Mouse (Mus musculus) lung, postnatal 4 days (tissue): Measurements from ENCODE around the gene C8g.
A peak's percentile ranks its signal among the peaks of the same experiment; 100 is the strongest.

Experiments
- DNase-seq, 2 experiments: peaks; one replicate each; pipeline ENCODE4 v3.0.0; 2021

Gene C8g

DNA sequence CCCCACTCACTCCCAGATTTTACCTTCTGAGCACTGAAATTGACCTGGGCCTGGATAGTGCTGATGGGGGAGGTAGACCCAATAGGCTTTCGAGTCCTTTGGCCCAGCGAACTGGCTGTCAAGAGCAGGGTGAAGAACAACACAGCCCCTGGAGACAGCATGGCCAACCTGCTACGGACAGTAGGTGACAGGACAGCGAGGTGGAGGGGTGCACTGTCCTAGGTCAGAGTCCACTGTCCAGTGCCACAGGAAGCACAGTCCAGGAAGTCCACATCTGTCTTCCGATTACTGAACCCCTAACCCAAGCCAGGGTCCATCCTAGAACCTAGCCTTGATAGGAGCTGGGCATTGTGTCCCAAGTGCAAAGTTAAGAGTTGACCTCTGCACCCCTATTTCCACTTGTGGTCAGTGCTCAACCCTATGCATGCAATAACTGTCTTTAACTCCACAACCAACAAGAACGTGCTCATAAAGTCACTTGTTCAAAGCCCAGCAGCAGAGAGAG lies 1.4 kb downstream of the C8g start:
- DNase-seq: no peak

DNA sequence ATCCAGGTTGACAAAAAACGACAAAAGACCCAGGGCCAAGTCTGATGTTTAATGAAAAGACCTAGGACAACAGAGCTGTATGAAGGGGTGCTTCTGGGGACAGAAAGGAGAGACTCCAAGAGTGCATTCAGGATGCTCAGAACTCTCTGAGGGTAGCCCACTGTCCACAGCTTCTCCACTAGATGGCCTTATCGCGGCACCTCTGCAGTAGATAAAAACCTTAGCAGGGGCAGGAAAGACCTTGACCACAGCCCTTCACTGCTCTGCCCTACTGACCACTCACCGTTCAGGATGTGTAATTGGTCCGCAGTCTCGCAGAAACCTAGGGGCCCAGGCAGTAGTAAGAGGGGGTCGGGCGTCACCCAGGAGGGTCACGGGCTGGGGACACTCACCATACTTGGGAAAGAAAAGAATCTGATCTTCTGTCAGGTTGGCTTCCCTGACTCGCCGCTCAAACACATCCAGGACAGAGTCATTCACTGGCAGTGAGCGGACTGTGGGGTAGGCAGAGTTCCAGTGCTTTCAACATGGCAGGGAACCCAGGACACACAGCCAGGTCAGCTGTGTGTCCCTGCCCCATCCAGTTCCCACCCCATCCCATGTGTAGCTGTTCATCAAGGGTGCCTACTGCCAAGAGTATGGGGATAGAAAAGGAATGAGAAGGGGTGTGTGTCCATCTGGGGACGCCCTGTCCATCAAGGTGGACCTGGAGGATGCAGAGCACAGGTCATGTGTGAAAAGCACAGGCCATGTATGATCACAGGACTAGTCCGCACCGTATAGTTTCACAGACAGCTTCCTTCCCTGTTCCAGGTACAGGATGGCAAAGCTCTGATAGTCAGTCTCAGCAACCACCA lies 2.7 kb downstream of the C8g start:
- no peak for DNase-seq

DNA sequence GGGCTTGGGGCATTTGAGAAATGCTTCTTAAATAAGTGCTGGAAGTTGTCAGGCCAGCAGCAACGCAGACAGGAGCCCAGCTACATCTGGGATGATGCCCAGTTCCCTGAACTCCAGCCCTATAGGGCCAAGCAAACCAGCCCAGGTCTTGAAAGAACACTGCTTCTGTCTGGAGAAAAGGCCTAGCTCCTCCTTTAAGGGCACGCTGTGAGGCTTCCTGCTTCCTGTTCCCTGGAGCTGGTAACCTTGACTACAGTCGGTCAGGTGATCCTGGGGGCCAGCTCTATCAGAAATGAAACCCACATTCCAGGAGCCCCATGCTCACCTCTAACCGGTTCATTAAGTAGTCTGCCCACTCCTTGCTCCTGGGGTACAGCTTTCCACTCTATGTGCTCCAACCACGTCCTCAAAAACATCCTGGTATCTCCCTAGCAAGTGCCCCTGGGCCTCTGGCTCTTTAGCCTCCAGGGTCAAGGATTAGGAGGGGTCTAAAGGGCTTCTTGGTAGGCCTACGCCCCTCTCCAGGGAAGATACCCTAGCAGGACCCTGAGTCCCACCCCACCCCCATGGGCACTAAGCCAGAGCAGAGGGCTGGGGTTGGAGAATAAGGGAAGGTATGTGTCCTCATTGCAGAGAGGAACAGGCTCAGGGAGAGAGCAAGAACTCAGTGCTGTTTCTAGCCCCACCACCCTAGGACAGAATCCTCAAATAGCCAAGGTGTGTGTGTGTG lies 3.5 kb downstream of the C8g start:
- DNase-seq: no peak

DNA sequence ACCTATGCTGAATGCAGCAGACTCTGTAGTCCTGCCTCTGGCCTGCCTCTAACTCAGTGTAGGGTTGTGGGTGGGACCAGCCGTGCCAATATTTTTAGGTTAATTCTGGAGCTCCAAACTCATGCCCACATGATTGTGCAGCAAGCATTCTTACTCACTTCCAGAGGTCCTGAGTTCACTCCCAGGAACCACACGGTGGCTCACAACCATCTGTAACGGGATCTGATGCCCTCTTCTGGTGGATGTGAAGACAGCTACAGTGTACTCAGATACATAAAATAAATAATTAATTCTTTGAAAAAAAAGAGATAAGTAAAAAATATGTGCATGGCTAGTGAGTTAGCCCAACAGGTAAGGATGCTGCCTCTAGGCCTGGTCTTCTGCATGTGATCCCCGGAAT lies 5.1 kb downstream of the C8g start:
- no peak for DNase-seq

DNA sequence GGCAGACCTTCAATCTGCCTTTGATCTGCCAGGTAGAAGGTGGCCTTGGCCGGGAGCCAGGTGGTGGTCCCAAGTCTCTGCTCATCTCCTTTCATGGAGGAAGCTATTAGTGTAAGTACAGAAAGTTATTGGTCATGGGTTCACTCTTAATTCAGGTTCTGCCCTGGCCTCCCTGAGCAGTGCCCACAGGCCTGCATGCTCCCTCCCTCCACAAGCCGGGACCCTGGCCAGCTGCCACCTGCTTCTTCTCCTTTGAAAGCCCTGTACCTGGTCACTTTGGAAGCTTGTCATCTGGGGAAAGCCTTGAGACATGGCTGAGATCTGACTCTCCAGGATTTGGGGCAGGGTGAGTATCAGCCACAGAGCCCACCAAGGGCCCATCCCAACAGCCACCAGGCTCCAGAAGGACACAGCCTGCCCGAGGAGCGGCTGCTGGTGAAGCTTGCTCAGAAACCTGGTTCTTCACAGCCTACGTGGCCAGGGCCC lies 8.0 kb downstream of the C8g start, which contains the start of gene Lcn12:
Lcn12 (minus strand) TSS at position 436 of the 486 bp plus-strand sequence.
- no peak for DNase-seq

DNA sequence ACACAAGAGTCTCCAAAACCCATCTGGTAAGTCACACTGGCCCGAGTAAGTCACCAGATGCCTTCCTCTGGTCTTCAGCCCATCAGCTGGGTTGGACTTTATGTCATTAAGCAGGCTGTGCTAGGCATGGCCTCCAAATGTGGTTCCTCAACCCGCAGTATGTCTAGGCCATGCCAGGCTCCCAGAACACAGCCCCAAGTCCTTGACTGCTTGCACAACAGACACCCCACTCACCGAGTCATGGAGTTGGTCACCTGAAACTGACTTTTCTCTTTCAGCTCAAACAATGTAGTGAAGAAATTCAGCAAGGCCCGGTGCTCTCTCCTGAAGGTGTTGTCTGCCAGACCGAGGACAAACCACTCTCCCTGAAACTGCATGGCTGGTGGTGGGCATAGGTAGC lies 8.5 kb downstream of the C8g start:
- DNase-seq: no peak

DNA sequence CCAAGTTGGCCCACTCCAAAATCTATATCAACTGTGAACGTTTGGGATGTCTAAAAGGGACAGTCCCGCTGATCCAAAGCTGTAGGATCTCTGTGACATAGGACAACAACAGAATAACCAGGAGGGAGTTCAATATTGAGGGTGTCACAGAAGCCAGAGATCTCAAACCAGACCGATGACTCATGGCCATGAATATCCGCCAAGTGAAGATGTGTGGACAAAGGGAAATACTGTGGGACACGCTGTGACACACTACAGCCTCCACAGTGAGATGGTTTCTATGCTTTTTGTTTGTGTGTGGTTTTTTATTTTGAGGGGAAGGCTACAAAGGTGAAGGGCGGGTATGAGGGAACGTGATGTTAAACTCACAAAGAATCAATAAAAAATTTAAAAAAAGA lies 12.8 kb downstream of the C8g start:
- no peak for DNase-seq

DNA sequence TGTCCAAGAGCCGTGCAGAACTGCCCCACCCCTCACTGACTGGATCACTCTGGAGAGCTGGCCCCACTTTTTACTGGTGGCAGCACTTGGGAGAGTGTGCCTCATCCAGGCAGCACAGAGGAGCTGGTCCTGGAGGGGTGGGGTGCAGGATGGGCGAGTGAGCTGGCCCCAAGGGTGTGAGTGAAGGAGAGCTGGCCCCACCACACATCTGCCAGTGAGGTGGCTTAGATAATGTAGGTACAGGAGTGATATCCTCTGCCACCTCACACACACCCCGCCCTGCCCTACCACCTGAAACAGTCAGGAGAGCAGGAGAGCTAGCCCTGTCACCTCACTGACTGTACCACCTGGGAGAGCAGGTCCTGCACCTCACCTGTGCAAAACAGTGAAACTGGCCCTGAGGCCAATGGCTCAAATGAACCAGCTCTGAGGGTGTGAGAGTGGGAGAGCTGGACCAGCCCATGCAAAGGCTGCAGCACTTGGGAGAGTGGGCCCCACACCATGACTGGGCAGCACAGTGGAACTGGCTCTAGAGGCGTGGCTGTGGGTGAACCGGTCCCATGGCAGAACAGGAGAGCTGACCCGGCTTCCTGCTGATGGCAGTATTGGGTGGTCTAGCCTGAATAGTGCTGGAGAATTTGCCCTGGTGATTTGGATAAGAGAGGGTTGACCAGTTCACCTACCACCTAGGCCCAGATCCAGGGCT lies 13.4 kb downstream of the C8g start:
- DNase-seq: no peak

DNA sequence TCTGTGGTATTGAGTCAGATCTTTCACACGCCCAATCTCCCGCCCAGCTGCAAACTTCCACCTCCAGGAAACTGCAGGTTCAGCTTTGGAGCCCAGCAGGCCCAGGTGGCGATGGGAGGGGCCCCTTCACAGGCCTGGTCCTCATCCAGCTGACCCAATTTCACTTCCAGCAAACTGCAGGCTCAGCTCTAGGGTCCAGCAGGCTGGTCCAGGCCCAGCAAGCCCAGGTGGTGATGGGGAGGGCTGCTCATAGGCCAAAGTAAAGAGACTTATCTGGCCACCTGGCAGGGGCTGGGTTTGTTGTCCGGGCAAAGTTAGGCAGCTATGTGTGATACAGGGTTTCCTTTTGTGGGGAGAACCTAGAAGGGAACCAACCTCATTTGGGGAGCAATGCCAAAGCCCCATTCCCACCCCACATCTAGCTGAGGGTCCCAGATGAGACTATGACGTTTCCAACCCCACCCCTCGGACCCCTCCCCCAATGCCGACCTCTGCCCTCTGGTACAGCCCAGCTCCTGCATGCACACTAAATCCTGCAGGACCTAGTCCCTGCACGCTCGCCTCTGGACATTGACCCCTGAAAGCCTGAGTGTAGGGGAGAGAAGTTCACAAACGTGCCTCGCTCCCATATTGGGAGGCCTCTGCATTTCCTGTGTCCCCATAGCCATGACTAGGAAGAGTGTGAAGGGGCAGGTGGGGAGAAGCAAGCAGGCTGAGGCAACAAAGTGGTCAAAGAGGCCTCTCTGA lies 16.4 kb downstream of the C8g start:
- DNase-seq: no peak

DNA sequence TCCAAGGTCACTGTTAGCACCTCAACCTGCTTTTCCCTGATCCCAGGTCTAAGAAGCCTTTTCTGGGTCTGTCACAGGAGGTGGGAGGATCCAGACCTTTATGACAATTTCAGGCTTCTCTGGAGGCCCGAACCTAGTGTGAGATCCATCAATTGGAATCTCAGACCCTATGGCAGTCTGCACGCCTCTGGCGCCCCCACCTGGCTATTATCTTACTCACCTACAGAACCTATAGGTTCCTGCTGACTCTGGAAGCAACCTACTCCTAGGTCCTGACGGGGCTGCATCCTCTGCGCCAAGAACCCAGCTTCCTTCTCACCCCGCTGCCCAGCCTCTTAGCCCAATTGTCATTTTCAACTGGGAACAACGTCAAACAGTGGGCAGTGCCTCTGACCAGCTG lies 18.6 kb downstream of the C8g start:
- peak in 1 of 2 experiments; percentile 47 for DNase-seq

DNA sequence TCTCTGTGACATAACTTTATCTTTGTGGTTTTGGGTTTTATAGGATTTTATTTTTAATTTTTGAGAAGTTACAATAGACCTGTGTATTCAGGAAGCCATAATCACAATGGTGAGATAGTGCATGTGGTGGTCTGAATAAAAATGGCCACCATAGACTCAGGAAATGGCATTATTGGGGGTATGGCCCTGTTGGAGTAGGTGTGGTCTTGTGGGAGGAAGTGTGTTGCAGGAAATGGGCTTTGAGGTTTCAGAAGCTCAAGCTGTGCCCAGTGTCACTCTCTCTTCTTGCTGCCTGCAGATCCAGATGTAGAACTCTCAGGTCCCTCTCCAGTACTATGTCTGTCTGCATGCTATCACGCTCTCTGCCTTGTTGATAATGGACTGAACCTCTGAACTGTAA lies 21.0 kb downstream of the C8g start:
- DNase-seq: no peak

DNA sequence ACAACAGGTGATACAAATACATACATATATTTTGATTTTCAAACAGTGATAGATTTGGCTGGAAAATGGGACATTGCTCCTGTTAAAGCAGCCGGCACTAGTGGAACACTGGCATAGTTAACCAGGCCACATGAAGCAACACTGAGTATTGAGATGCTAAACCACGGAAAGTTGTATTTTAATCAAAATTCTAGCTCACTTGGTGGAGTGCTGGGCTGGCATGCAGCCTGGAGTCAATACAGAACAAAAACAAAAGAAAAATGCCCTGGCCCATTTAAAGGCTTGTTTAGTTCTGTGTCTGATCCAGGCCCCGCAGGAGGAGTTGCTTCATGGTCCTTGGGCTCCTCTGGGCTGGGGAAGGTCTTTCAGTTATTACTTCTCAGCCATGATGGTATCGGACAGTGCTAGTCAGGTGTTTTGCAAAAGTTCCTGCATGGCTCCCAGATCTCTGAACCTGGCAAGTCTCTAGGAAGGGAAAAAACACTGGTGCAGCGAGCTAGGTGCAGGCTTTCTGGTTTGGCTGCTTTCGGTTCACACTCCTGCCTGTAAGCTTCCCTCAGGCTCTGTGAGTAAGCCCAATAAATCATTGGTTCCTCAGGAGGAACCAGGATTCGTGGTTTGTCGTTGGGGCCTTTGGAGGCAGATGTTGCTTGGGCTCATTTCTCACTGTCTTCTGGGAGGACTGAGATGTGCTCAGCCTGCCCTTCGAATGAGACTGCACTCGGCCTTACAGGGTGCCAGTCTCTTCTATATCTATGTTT lies 21.8 kb downstream of the C8g start:
- DNase-seq: no peak

DNA sequence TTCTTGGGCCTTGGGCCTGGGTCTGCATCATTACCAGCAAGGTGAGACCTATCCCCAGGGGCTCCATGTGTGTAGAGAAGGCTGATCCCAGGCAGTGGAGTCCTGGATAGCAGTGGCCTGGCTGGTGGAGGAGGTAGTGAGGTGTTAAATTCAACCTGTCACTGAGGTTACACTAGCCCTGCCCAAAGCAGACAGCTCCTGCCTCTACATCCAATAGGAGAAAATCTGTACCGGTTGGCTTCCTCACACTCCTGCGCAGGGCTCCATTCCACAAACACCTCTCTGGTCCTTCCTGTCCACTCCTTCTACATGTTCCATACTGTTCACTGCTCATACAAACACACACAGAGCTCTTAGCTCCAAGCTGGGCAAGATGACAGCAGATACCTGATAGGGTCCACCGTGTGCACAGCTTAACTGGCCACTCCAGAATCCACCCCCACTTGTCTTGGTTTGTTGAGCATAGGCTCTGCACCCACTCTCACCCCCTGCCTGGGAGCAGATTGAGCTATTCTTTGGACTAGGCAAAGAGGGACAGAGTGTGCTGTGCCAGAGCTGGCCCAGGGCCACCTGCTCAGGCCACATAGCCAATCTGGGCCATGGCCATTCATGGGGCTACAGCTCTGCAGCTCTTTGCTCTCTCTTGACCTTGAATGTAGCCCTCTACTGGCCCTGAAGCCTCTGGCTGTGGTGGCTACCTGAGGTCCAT lies 23.4 kb downstream of the C8g start:
- no peak for DNase-seq

DNA sequence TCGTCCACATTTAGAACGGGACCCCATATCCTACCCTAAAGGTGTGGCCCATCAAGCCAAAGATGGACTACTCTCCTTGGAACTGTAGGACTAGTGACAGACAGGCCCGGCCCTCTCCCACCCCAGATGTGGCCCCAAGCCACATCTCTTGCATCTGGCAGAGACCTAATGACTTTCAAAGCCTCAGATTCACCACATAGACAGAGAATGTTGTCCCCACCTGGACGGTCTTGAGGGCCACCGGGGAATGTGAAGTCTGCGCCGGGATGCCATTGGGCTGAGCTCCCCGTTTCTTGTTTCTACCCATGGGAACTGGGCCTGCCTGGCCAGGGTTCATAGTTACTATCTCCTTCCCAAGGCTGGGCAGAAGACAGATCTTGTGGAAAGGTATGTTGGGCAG lies 24.0 kb downstream of the C8g start:
- DNase-seq: no peak

DNA sequence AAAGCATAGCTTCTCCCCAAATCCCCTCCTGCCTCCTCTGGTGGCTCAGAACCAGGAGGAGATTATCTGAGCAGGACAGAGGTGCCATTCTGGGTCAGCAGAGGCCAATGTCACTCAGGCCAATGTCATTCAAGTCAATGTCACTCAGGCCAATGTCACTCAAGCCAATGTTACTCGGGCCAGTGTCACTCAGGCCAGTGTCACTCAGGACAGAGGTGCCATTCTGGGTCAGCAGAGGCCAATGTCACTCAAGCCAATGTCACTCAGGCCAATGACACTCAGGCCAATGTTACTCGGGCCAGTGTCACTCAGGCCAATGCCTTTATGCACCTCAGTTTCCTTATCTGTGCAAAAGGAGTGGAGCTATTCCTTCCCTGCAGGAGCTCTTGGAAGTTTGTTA lies 29.0 kb downstream of the C8g start:
- DNase-seq: no peak

DNA sequence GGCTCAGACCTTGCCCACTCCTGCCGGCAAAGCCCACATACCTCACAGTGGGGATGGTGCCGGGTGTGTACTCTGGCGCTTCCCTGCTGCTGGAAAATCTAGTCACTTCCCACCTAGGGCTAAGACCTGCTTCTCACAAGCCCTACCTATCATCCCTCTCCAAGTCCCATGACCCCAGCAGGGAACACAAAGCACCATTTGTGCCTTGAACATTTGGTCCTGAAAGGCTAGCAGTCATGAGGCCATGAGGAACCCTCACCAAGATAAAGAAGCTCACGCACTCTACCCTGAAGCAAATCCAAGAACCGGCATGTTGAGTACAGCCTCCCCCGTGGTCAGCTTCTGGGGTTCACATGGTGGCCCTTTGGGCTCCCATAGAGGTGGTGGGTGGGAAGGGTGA lies 31.6 kb downstream of the C8g start, which contains the start of gene Ptgds:
Ptgds (minus strand) TSS at position 78 of the 400 bp plus-strand sequence.
- no peak for DNase-seq

DNA sequence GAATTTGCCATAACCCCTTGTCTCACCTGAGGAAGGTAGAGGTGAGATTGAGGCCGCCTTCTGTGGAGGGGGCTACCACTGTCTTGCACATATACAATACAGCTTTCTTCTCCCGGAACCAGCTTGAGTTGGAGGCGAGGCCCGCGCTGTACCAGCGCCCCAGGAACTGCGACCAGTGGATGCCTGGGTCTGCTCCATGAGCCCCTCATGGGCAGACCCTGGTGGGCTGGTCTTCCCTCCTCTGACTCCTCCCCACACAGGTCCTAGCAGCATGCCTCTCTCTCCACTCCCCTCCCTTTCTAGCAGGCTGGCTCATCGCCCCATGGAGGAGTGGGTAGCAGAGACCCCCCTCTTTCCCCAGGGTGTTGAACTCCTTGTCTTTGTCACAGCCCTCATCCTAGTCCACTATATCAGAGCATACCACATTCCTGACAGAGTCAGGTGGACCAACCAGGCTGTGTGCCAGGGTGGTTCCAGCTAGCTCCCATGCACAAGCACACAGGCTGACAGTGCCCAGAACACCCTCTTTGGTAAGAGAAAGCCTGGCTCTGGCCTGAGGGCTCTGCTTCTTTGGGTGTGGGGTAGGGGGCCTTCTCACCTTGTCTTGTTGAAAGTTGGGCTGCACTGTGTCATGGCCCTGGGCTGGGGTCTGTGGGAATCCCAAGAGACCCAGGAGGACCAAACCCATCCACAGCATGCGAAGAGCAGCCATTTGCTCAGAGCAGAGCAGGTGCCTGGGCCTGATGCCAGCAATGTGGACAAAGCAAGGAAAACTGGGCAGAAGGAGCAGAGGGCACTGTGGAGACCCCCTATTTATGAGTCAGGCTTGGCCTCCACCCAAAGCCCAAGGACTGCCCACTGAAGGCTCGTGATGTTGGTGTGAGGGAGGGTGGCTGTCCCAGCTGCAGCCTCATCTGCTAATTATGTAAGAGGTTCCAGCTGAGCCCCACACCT lies 32.3 kb downstream of the C8g start:
- peak; percentile 28 to 56 for DNase-seq

DNA sequence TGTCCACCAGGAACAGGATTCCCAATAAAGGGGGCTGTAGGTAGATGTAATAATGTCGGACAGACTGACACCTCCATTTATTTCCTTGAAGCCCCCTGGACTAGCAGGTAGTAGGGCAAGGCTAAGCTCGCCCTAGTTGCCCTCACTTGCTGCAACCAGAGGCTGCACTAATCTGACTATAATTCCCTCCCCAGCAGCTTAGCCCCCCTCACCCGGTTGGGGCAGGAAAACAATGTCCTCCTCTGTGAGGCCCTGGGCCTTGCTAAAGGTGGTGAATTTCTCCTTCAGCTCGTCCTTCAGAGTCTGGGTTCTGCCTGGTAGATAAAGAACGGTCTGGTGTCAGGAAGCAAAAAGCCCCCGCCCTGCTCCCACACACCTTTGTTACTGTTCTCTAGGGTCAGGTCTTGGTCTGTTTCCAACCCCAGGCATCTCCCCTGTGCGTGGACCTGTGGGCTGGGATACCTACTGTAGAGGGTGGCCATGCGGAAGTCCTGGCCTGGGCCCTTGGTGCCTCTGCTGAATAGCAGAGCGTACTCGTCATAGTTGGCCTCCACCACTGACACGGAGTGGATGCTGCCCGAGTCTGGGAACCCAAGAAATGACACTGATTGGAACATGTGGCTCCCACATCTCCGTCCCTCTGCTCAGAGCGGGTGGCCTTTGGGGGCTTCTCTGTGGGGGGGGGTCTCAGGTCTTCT lies 33.8 kb downstream of the C8g start:
- DNase-seq: no peak
